Mouse (Mus musculus) embryo, embryonic 11 days (tissue): ENCODE measurements around the gene Nbl1.

Experiments
- DNase-seq: peaks from one replicate; pipeline ENCODE4 v3.0.0-alpha.2; 2015

Gene Nbl1

GRCm38 (mm10) chr4:139096201-139096600 is 3.4 kb upstream of the Nbl1 start:
- no peak for DNase-seq

GRCm38 (mm10) chr4:139095406-139095805 is 2.6 kb upstream of the Nbl1 start:
- DNase-seq, result no peak

- DNase-seq, result no peak
Observed at GRCm38 (mm10) chr4:139093196-139093530, 370 bp upstream of the Nbl1 start.

- DNase-seq, result peak; percentile 71
Observed at GRCm38 (mm10) chr4:139091478-139092355, 1.1 kb downstream of the Nbl1 start.

GRCm38 (mm10) chr4:139091066-139091465 is 1.7 kb downstream of the Nbl1 start:
- DNase-seq, result peak; percentile 49

GRCm38 (mm10) chr4:139090303-139090940 is 2.4 kb downstream of the Nbl1 start:
- DNase-seq, result no peak

GRCm38 (mm10) chr4:139088982-139089671 is 3.7 kb downstream of the Nbl1 start:
- no peak for DNase-seq

GRCm38 (mm10) chr4:139086984-139087383 is 5.8 kb downstream of the Nbl1 start:
- DNase-seq, result no peak

- peak; percentile 86 for DNase-seq
Observed at GRCm38 (mm10) chr4:139086037-139086436, 6.8 kb downstream of the Nbl1 start.

- no peak for DNase-seq
Observed at GRCm38 (mm10) chr4:139085337-139085736, 7.5 kb downstream of the Nbl1 start.

- peak; percentile 66 for DNase-seq
Observed at GRCm38 (mm10) chr4:139082790-139083564, 9.8 kb downstream of the Nbl1 start.

GRCm38 (mm10) chr4:139081270-139081931 is 11.4 kb downstream of the Nbl1 start:
- no peak for DNase-seq

GRCm38 (mm10) chr4:139080259-139080658 is 12.5 kb downstream of the Nbl1 start:
- no peak for DNase-seq

GRCm38 (mm10) chr4:139079439-139079838 is 13.4 kb downstream of the Nbl1 start:
- no peak for DNase-seq

GRCm38 (mm10) chr4:139078726-139079125 is 14.1 kb downstream of the Nbl1 start:
- peak; percentile 57 for DNase-seq

- peak; percentile 51 for DNase-seq
Observed at GRCm38 (mm10) chr4:139078313-139078712, 14.5 kb downstream of the Nbl1 start.

- no peak for DNase-seq
Observed at GRCm38 (mm10) chr4:139075915-139076314, 16.9 kb downstream of the Nbl1 start.

- peak; percentile 48 for DNase-seq
Observed at GRCm38 (mm10) chr4:139075041-139075711, 17.6 kb downstream of the Nbl1 start, which contains the start of gene Htr6. Gene Htr6, minus strand, starts transcription at chr4:139075570.

- DNase-seq, result no peak
Observed at GRCm38 (mm10) chr4:139074060-139074459, 18.7 kb downstream of the Nbl1 start.

- DNase-seq, result no peak
Observed at GRCm38 (mm10) chr4:139068287-139068686, 24.5 kb downstream of the Nbl1 start.

- DNase-seq, result no peak
Observed at GRCm38 (mm10) chr4:139064831-139065230, 28.0 kb downstream of the Nbl1 start.

GRCm38 (mm10) chr4:139059569-139059968 is 33.2 kb downstream of the Nbl1 start:
- peak; percentile 80 for DNase-seq
